19 mouse cellular contexts compared by ENCODE assay signal in the genomic region with DNA sequence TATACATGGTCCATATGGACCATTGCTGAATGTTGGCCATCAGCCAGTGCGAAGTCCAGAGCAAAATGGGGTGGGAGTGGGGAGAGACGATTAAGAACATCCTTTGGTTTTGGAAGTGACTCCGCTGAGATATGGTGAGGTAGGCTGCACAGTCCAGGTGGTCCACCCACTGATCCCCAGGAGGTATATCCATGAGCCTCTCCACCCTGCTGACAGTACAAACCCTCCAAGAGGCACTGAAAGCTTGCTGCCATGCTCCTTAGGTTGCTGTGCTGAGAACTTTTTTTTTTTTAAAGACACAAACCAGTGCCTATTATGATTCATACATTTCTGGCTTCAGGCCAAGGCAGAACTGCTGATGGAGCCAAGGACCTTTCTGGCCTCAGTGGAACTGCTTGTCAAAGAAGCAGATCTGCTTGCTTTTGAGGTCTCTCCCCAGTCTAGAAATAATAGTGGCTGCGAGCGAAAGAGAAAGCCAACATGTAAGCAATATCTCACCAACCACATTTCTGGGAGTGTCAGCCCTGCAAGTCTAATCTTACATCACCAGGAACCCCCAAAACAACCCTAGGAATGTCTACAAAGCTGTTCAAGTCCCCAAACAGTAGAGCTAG.
A peak's percentile ranks its signal among the peaks of the same experiment; 100 is the strongest.
DNase-seq lines count a peak whose midpoint lies in the region; ATAC-seq and TF ChIP-seq lines count a peak whose summit lies in the region.
"Had no signal": no experiment of that assay in that cellular context is flagged by ENCODE, and none has a peak within 500 bp of the region (broad histone marks: within the 10 kb centered on the region; RNA-seq: fewer than 3 reads in every experiment).

No protein-coding gene starts in this region.

- no peaks in the 10 kb centered on the region for H3K36me3 ChIP-seq in liver, postnatal 0 days (replicated peaks; ENCODE audit: insufficient read depth, low read length)
- H3K36me3 ChIP-seq: embryonic facial prominence, embryonic 13.5 days; forebrain, embryonic 10.5 days; heart, embryonic 10.5 days; neural tube, embryonic 13.5 days had no signal

- no peaks in the 10 kb centered on the region for H3K27me3 ChIP-seq in liver, postnatal 0 days (ENCODE audit: insufficient read depth, low read length)
- H3K27me3 ChIP-seq: embryonic facial prominence, embryonic 13.5 days; neural tube, embryonic 13.5 days had no signal

- DNase-seq in liver (peak; percentile 4), MEL-GATA-1-ER (ENCODE audit: extremely low read depth, low read depth) (peak; percentile 46)
- DNase-seq in liver, postnatal 0 days, result no peak
- no peak for DNase-seq in frontal cortex, postnatal 25 days (ENCODE audit: low spot score in 2 of 2)
- DNase-seq in heart, adult 9 months (ENCODE audit: low spot score in 2 of 2), result no peak
- DNase-seq: cerebellum, adult 9-10 months; gastrocnemius, postnatal 14 days; kidney, adult 11 months; layer of hippocampus, postnatal 36 days; midbrain, embryonic 14.5 days; thymus, postnatal 25 days had no signal

- no peaks in the 10 kb centered on the region for H3K9me3 ChIP-seq in liver, postnatal 0 days (ENCODE audit: low read length)
- H3K9me3 ChIP-seq: embryonic facial prominence, embryonic 13.5 days; forebrain, embryonic 10.5 days; heart, embryonic 10.5 days; neural tube, embryonic 13.5 days had no signal

- no peak overlapping the region for H3K27ac ChIP-seq in liver, postnatal 0 days (ENCODE audit: low read depth)
- H3K27ac ChIP-seq: embryonic facial prominence, embryonic 13.5 days; forebrain, embryonic 10.5 days; heart, embryonic 10.5 days; kidney, postnatal 0 days; neural tube, embryonic 13.5 days had no signal

- H3K4me3 ChIP-seq in liver, postnatal 0 days (ENCODE audit: low read depth, low read length), result no peak overlapping the region
- H3K4me3 ChIP-seq: embryonic facial prominence, embryonic 13.5 days; forebrain, embryonic 10.5 days; heart, embryonic 10.5 days; neural tube, embryonic 13.5 days had no signal

- no peak overlapping the region for H3K4me2 ChIP-seq in liver, postnatal 0 days (ENCODE audit: low read depth, low read length)
- H3K4me2 ChIP-seq: embryonic facial prominence, embryonic 13.5 days; neural tube, embryonic 13.5 days had no signal

- no peak overlapping the region for H3K9ac ChIP-seq in liver, postnatal 0 days (replicated peaks)
- H3K9ac ChIP-seq: embryonic facial prominence, embryonic 13.5 days; neural tube, embryonic 13.5 days had no signal

- H3K4me1 ChIP-seq in liver, postnatal 0 days (ENCODE audit: insufficient read depth), result no peaks in the 10 kb centered on the region
- H3K4me1 ChIP-seq: embryonic facial prominence, embryonic 13.5 days; forebrain, embryonic 10.5 days; heart, embryonic 10.5 days; neural tube, embryonic 13.5 days had no signal

- TF ChIP-seq CTCF in liver, postnatal 0 days (IDR thresholded peaks at IDR 0.05; ENCODE audit: low read depth), result no peak

- ATAC-seq in liver, postnatal 0 days, result no peak
- ATAC-seq in erythroblast, adult 5-6 weeks (replicated peaks; ENCODE audit: low FRiP score, poor library complexity, severe bottlenecking), result peak; percentile 43
- peak; percentile 70 for ATAC-seq in megakaryocyte-erythroid progenitor cell, adult 5-6 weeks (replicated peaks; ENCODE audit: low FRiP score, low TSS enrichment, poor library complexity, severe bottlenecking)
- ATAC-seq: lung, postnatal 0 days had no signal

- TF ChIP-seq EP300 in liver, postnatal 0 days (IDR thresholded peaks at IDR 0.05; ENCODE audit: low read depth), result no peak

- 73% methylated on average over 5 of the region's 5 CpGs for WGBS in liver, postnatal 0 days (ENCODE audit: insufficient replicate concordance)

Comparison
In these comparisons a context has a peak if more than half of its experiments do, and no peak if none do; other contexts are left out.
1. DNase-seq: peak in liver (single experiment) and MEL-GATA-1-ER (single experiment); none in liver, postnatal 0 days (single experiment), frontal cortex, postnatal 25 days (0 of 2) and heart, adult 9 months (0 of 2).